ENCODE assay signal across 14 mouse cellular contexts in genomic region chr12:78769031-78769713, GRCm38 (mm10). TPM values are rescaled to one million over a fixed set of nuclear protein-coding genes. Genes with fewer than 3 reads are reported as not detected.
DNase-seq lines count a peak whose midpoint lies in the region; ATAC-seq lines count a peak whose summit lies in the region.
"Had no signal": no experiment of that assay in that cellular context is flagged by ENCODE, and none has a peak within 500 bp of the region (broad histone marks: within the 10 kb centered on the region; RNA-seq: fewer than 3 reads in every experiment).

No protein-coding gene starts in this region.

- H3K4me2 ChIP-seq in kidney, embryonic 16.5 days (replicated peaks; ENCODE audit: low read depth, low read length), result no peak overlapping the region
- no peak overlapping the region for H3K4me2 ChIP-seq in intestine, embryonic 16.5 days (ENCODE audit: low read depth, low read length)
- H3K4me2 ChIP-seq: hindbrain, embryonic 14.5 days; limb, embryonic 13.5 days had no signal

- no peaks in the 10 kb centered on the region for H3K9me3 ChIP-seq in kidney, embryonic 16.5 days (ENCODE audit: low read length)
- H3K9me3 ChIP-seq in intestine, embryonic 16.5 days (ENCODE audit: control insufficient read depth, low read length), result no peaks in the 10 kb centered on the region
- H3K9me3 ChIP-seq: limb, embryonic 13.5 days; midbrain, embryonic 10.5 days had no signal

- 61% methylated on average over 6 of the region's 6 CpGs for WGBS in kidney, embryonic 16.5 days
- WGBS in intestine, embryonic 16.5 days, result 55% methylated on average over 6 of the region's 6 CpGs

- no peak overlapping the region for H3K27ac ChIP-seq in kidney, embryonic 16.5 days (ENCODE audit: low read length)
- H3K27ac ChIP-seq in intestine, embryonic 16.5 days (ENCODE audit: low read length), result no peak overlapping the region
- H3K27ac ChIP-seq: hindbrain, embryonic 14.5 days; limb, embryonic 13.5 days; midbrain, embryonic 10.5 days had no signal

- peak; percentile 57; the same call in 1 of the 2 replicates for ATAC-seq in kidney, embryonic 16.5 days (ENCODE audit: low FRiP score, low TSS enrichment)
- ATAC-seq in intestine, embryonic 16.5 days, result peak; percentile 83
- ATAC-seq in cerebellum, adult (ENCODE audit: insufficient number of reproducible peaks, low FRiP score, low TSS enrichment), result no peak

- no peaks in the 10 kb centered on the region for H3K4me1 ChIP-seq in kidney, embryonic 16.5 days (ENCODE audit: insufficient read depth, low read length)
- H3K4me1 ChIP-seq in intestine, embryonic 16.5 days (ENCODE audit: control insufficient read depth, insufficient read depth, low read length), result no peaks in the 10 kb centered on the region
- H3K4me1 ChIP-seq: limb, embryonic 13.5 days had no signal

- H3K36me3 ChIP-seq in kidney, embryonic 16.5 days (ENCODE audit: insufficient read depth, low read length), result 0 out of 2 replicates have a peak, but pooled peaks cover 3% of the 10 kb centered on the region
- H3K36me3 ChIP-seq in intestine, embryonic 16.5 days (ENCODE audit: control insufficient read depth, insufficient read depth, low read length), result no peaks in the 10 kb centered on the region
- H3K36me3 ChIP-seq: limb, embryonic 13.5 days had no signal

- no peak overlapping the region for H3K4me3 ChIP-seq in kidney, embryonic 16.5 days (ENCODE audit: low read length)
- H3K4me3 ChIP-seq in intestine, embryonic 16.5 days (ENCODE audit: low read length), result no peak overlapping the region
- H3K4me3 ChIP-seq: erythroblast, embryonic 14.5 days; limb, embryonic 13.5 days; midbrain, embryonic 10.5 days had no signal

- DNase-seq in adrenal gland, adult (ENCODE audit: inconsistent age in 2 of 2, low spot score in 1 of 2), result peak; percentile 48 to 82
- no peak for DNase-seq in adrenal gland, postnatal 4 days (ENCODE audit: low spot score in 2 of 2)
- no peak for DNase-seq in kidney, postnatal 4 days
- DNase-seq in NIH3T3 (ENCODE audit: low read depth), result peak; percentile 53
- no peak for DNase-seq in gastrocnemius, adult 8-10 months (ENCODE audit: low spot score in 2 of 2)
- DNase-seq: lung, postnatal 14 days; spleen, adult 18-20 months had no signal

- H3K27me3 ChIP-seq in kidney, embryonic 16.5 days (ENCODE audit: insufficient read depth, low read length), result no peaks in the 10 kb centered on the region
- no peaks in the 10 kb centered on the region for H3K27me3 ChIP-seq in intestine, embryonic 16.5 days (replicated peaks; ENCODE audit: control insufficient read depth, insufficient read depth, low read length)
- H3K27me3 ChIP-seq: limb, embryonic 13.5 days had no signal

- no peak overlapping the region for H3K9ac ChIP-seq in kidney, embryonic 16.5 days (replicated peaks; ENCODE audit: low read length)
- H3K9ac ChIP-seq in intestine, embryonic 16.5 days (ENCODE audit: low read depth, low read length), result no peak overlapping the region
- H3K9ac ChIP-seq: hindbrain, embryonic 14.5 days; limb, embryonic 13.5 days had no signal

RNA-seq across cellular contexts. Expression of gene Mpp5, which starts 20.5 kb away (rescaled TPM):
- 10 to 100 TPM; 18.4 to 26.1 TPM for total RNA-seq in adrenal gland, postnatal 4 days (2021)
- polyA plus RNA-seq in kidney, embryonic 16.5 days (2015; fragmentation: Nextera tagmentation; extraction: Ambion mirVana), result 23.0 and 25.4 TPM in 2 replicates
- 24.4 and 25.8 TPM in 2 replicates for polyA plus RNA-seq in intestine, embryonic 16.5 days (2015; fragmentation: Nextera tagmentation; extraction: Ambion mirVana)
- total RNA-seq in gastrocnemius, adult 8-10 months (2022), result 10 to 100 TPM; 12.9 to 21.2 (median 17.2) TPM

Comparison
In these comparisons a context has a peak if more than half of its experiments do, and no peak if none do; other contexts are left out.
1. DNase-seq: peak in adrenal gland, adult (2 of 2) and NIH3T3 (single experiment); none in adrenal gland, postnatal 4 days (0 of 2), kidney, postnatal 4 days (0 of 2) and gastrocnemius, adult 8-10 months (0 of 2).